Mouse (Mus musculus): ENCODE measurements around the gene Dlx3.
A peak's percentile ranks its signal among the peaks of the same experiment; 100 is the strongest.

The Dlx3 gene

DNA sequence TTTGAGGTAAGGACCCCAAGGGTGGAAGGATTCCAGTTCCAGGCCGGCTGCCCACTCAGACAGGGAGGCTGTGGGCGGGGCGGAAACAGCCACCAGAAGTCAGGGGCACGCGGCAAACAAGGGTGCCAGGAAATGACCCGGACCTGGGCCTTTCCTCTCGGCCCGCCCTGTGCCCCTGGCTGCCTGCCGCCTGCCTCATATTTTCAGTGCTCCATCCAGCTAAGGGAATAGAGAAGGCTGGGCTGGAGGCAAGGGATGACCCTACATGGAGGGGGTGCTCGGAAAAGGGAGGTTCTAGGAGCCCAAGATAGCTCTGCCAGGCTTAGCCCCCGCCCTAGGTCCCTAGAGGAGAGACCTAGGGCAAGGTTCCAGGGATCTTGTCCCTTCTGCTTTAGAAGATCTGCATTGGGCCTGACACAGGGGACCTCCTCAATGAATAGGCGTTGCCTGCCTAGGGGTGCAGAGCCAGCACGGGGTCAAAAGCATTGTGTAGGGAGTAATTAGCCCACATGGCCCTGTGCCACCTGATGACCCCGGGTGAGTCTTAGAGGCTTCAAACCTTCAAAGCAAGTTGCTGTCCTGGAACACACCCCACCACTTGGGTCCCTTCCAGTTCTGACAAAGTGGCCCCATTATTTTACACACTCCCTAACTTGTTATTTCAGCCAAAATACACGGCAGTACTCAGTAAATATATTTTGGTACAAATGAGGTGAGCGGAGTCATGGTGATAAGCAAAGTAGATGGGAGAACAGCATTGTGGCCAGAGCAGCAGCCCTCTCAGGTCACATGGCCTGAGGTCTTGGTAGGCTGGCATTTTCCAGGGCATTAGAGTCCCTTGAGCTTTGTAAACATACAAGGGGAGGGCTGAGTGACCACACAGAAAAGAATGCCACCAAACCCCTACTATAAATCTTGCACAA, 30.8 kb upstream of the Dlx3 start:
- DNase-seq (ENCODE audit: low spot score): no peak

DNA sequence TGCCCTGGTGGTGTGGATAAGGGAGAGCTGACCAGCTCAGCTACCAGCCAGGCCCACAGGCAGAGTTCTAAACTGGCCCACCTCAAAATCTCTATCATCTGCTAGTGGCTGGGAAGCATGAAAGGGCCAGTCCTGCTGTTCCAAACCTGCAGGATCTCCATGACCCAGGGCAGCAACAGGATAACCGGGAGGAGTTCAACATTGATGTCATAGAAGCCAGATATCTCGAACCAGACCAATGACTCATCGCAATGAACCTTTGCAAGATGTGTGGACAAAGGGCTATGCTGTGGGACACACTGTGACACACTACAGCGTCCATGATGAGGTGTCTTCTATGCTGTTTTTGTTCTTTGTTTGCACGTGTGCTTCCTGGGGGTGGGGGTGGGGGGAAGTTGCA, 26.8 kb upstream of the Dlx3 start:
- DNase-seq (ENCODE audit: low spot score): no peak

DNA sequence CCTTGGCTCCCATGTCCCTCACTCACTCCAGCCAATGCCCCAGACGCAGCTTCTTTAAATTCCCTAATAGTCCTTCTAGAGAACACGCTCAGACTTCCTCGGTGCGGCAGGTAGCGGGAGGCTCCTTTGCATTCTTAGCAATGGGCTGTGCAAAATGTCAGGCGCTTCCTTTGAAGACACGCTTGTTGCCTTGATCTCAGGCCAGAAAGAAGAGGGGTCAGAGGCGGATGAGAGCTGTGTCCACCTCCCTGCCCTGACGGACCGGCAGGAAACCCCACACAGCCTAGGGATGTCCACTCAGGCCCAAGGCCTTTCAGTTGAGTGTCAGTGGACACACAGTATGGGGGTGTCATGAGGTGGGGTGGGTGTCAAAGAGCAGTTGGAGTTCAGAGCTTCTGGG, 24.3 kb upstream of the Dlx3 start:
- DNase-seq (ENCODE audit: low spot score): no peak

DNA sequence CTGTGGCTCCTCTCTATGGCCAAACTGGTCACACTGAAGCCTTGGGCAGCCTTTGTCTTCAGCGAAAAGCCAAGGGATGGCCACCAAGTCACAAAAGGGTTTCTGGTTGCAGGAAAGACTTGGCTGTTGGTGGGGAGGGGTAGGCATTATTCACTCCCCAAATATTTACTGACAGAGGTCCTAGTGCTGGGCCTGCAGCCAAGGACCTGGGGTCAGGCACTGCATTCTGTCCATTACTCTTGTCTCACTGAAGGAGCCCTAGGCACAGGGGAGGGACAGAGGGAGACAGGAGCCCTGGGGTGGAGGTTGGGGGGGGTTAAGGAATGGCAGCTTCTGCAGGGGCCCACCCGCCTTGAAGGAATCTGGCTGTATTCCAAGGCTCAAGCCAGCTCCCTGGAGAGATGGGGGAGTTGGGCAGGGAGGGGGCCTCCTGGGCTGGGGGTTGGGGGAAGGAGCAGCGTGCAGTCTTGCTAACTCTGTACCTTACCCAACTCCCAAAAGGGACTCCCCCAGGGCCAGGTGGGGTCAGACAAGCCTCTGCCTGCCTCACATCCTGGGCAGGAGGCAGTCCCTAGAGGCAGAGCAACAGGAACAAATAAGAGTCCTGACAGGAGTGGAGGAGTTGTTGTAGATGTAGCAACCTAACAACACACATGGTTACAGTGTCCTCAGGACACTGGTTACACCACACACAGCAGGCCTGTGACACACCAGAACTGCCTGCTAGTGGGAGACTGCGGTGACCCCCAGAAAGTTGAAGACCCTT, 23.1 kb upstream of the Dlx3 start:
- no peak for DNase-seq (ENCODE audit: low spot score)

DNA sequence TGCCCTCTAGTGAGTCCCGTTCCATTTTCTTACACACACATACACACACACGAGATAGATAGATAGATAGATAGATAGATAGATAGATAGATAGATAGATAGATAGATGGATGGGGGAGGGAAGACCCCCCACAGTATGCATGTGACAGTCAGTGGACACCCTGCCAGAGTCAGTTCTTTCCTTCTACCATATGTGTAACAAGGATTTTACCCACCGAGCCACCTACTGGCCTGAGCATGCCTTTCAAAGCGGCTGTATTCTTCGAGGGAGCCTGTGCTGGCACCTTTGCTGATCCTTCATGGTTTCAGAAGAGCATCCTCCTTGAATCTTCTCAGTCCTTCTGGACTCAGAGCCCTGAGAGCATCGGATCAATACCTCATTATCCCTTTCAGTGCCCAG, 22.0 kb upstream of the Dlx3 start:
- DNase-seq (ENCODE audit: low spot score): no peak

DNA sequence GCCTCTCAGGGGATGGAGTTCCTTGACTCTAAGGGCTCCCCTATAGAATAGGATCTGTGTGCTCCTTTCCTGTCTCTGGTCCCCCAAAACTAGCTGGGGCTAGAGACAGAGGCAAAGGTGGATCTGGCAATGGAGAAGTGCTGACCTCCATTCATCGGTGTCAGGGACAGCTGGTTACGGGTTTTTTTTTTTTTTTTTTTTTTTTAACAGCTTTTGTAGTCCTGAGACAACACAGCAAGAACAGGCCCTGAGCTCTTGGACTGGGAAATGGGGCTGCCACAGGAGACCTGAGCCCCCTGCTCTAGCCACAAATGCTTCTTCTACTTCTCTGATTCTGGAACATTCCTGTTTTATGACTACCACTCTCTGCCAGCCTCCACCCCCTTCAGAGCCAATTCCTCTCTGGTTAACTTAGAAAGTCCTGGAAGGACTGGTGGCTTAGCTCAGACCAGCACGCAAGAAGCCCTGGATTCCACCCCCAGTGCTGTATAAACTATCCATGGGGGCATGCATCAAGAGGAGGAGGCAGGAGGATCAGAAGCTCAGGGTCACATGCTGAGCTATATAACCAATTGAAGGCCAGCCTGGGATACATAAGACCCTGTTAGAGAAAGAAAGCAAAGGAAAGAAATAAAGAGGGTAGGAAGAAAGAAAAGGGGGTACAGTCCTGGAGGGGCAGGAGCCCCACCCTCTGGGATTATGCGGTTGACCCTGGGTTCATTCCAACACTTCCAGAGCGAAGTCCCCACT, 21.4 kb upstream of the Dlx3 start:
- DNase-seq (ENCODE audit: low spot score): no peak

DNA sequence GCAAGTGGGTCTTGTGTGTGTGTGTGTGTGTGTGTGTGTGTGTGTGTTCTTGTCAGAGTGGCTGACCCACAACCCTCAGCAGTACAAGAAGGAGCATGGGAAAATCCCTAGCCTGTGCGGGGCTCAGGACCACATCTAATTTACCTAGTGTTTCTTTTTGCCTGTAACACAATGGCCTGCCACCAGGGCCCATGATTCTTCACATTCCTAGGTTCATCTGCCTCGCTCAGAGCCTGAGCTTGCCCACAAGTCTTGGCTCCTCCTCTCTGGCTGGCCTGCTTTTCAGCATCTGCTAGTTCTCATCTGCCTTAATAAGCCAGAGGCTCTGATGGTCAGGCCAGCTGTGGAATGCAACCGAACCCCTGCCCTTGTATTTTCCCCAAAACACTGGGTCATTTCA, 19.5 kb upstream of the Dlx3 start:
- peak; percentile 57 for DNase-seq (ENCODE audit: low spot score)

DNA sequence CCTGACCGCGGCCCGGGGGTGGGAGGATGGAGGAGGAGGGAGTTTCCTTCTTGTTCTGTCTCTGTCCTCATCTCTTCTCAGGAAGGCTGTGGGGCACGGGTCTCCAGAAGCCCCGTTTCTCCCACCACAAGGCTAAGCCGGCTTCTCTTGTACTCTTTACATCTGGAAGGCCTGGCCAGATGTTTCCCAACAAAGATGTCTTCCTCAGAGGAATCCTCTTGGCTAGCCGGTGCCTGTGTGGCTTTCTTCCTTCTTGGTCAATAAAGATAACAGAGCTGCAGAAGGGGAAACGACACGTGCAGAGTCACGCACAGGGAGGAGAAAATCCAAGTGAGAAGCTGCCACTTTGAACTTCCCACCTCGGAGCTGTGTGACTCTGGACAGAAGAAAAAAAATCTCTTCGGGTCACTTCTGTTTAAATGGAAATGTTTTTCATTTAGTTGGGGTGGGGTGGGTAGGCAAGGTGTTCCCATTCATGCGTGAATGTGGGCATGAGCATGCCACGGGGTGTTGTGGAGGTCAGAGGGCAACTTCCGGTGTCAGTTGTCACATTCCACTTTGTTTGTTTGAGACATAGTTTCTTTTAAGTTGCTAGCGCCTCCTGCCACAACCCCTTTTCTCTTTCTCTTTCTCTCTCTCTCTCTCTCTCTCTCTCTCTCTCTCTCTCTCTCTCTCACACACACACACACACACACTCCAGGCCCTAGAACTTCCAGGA, 18.7 kb upstream of the Dlx3 start:
- DNase-seq (ENCODE audit: low spot score): no peak

DNA sequence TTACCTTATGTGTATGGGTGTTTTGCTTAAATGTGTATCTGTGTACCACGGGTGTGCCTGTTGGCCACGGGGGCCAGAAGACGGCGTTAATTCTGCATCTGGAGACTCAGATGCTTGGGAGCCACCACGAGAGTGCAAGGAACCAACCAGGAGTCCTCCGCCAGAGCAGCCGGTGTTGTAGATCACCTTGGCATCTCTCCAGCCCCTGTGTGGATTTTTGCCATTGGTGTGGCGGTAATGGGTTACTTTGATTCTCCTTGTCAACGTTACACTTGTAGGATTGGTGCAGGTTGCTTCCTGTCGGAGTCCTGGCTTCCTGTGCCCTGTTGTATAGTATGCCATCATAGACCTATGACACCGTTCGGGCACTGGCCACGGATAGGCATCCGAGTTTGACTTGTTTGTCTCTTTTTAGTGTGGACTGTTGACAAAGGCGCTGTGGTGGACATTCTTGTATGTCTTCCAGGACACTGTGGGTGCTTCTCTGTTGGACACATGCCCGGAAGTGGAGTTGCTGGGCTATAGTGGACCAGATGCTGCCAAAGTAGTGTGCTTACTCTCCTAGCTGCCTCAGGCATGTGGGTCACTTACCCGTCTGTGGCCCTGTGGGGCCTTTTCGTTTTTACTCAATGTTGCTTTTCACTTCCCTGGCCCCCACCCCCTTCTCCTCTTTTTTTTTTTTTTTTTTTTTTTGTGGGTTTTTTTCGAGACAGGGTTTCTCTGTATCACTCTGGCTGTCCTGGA, 17.6 kb upstream of the Dlx3 start:
- DNase-seq (ENCODE audit: low spot score): no peak

DNA sequence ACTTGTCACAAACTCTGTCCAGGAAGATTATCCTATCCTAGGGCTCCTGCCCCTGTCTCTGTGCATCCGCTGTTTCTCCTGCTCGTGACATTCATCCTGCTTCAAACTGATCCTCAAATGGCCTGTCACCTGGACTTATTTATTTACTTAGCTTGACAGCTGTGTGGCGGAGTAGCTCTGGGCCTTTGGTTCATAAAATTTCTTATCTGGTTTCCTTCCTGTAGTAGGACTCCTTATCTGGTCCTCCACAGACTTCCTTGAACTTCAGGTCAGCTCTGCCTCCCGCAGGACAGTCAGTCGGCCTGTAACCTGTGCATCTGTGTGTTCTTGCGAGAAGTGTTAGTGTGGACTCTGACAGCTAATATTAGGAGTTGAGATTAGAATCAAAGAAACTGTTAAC, 15.7 kb upstream of the Dlx3 start:
- no peak for DNase-seq (ENCODE audit: low spot score)

DNA sequence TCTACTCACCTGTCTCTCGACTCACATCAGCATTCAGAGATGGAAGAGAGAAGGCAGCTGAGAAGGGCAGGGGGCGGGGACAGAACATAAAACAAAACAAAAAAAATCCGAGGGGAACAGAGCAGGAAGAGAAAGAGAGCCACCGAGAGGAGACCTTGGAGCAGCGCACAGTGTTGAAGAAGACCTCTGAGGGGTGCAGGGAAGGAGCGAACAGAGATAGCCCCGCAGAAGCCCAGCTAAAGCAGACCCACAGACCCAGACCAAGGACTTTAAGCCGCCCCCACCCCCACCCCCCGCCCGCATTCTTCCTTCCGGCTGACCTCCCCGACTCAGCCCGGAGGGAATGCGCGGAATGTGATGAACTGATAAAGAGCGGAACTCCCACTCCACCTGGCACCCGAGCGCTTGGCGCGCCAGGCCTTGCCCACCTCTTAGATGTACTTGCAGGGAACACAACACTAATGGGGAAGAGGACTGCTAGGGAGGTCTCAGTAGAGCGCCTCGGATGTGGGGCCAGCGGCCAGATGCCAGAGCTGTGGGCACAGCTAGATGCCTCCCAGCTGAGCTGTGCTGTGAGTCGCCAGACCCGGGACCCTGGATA, 14.5 kb upstream of the Dlx3 start:
- peak; percentile 57 for DNase-seq (ENCODE audit: low spot score)

DNA sequence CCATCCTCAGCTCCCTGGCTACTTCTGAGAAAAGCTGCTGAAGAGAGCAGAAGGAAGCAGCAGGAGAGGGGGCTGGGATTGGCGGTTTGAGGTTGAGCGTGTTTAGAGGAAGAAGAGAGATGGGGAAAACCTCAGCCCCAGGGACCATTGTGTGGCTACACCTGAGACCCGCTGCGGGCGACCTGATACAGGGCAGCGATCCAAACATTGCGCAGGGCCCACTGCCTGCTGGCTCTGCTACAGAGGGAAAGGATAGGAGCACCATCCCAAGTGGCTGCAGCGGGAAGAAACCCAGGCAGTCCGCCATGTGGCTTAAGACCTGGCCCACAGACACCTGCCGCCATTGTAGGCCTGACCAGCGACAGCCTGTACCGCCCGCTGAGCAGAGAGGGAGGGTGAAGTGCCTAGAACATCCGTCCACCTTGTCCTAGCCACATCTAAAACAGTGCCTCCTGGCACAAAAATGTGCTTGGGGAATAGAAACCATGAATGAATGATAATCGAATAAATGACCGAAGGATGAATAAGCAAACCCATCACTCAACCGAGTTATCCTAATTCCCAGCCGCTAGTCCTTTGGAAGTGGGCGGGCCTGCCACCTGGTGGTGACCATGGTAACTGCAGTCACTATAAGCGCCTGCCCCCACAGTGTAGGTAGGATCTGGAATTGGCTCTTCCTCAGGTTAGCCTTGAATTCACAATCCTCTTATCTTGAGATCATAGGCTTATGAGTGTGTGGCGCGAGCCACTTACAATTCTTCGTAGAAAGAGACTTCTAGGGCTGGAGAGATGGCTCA, 13.3 kb upstream of the Dlx3 start:
- DNase-seq (ENCODE audit: low spot score): peak; percentile 88

DNA sequence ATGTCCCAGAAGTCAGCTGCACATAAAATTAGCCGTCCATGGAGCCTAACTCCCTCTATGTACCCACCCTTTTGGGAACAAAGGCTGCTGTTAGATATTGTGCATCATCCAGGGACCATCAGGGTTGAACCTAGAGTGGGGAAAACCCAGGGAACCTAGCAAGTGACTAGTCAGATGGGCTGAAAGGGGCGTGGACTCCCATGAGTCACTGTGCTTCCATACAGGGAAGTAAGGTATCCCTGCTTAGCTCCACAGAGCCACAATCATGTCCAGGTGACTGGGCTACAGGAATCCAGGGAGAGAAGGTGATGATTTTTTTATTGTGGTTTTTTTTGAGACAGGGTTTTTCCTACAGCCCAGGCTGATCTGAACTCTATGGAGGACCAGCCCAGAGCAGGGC, 10.9 kb upstream of the Dlx3 start:
- DNase-seq (ENCODE audit: low spot score): no peak

DNA sequence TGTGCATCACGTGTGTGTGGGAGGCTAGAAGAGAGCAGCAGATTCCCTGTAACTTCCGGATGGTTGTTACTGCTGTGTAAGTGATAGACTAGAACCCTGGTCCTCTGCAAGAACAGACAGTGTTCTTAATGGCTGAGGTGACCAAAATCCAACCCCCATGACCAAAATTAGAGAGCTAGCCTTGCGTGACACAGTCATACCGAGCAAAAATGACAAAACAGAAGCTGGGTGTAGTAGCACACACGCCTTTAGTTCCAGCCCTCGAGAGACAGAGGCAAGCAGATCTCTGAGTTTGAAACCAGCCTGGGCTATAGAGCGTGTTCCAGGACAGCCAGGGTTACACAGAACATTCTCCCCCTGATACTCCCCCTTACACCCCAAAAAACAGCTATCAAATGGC, 9.8 kb upstream of the Dlx3 start:
- DNase-seq (ENCODE audit: low spot score): no peak

DNA sequence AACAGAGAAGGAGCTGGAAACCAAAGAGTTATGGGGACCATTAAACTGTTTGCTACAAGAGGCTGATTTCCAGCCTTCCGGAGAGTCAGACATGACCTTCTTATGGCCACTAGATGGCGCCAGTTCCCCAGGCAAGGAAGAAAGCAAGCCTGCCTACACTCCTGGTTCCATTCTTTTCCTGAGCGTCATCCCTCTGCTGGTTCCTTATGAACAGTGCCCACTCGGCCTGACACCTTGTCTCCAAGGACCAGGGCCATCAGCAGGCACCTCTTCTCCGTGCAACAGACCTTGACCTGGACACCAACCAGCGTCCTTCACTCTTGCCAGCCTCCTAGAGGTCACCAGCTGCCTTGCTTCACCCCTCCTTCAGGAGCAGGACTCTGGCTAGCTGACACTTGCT, 2.9 kb upstream of the Dlx3 start:
- peak; percentile 91 for DNase-seq (ENCODE audit: low spot score)

DNA sequence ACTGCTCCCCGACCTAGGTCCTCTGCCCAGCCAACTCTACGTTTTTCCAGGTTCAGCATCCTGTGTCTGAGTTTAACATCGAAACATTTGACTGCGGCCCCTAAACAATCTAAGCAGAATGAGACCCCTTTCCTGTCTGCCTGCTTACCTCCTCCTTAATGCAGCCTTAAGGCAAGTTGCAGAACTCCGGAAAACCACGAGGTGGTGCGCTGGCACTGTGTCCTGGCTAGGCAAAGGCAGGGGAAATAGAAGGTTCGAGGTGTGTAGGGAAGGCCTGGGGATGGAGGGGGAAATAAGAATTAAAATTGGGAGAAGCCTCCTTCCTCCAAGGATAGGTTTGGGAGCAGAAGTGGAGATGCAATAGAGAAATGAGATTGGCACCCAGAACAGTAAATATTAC, 1.4 kb upstream of the Dlx3 start:
- peak; percentile 88 for DNase-seq (ENCODE audit: low spot score)

DNA sequence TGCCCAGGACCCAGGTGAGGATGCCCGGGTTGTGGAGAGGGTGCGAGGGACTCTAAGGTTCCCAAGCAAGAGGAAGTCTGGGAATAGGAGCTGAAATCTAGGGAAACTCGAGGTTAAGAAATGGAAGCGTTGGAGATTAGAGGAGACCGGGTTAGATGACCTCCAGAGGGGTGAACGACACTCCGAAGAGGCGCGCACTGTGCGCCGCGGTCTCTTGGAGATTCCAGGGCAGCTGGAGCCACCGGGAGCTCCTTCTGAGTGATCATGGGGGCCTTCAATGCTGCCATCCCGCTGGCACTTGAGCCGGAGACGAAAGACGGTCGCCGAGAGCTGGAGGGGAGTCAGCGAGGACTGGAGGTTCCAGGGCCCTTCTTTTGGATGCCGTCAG, 708 bp downstream of the Dlx3 start:
- no peak for DNase-seq (ENCODE audit: low spot score)

DNA sequence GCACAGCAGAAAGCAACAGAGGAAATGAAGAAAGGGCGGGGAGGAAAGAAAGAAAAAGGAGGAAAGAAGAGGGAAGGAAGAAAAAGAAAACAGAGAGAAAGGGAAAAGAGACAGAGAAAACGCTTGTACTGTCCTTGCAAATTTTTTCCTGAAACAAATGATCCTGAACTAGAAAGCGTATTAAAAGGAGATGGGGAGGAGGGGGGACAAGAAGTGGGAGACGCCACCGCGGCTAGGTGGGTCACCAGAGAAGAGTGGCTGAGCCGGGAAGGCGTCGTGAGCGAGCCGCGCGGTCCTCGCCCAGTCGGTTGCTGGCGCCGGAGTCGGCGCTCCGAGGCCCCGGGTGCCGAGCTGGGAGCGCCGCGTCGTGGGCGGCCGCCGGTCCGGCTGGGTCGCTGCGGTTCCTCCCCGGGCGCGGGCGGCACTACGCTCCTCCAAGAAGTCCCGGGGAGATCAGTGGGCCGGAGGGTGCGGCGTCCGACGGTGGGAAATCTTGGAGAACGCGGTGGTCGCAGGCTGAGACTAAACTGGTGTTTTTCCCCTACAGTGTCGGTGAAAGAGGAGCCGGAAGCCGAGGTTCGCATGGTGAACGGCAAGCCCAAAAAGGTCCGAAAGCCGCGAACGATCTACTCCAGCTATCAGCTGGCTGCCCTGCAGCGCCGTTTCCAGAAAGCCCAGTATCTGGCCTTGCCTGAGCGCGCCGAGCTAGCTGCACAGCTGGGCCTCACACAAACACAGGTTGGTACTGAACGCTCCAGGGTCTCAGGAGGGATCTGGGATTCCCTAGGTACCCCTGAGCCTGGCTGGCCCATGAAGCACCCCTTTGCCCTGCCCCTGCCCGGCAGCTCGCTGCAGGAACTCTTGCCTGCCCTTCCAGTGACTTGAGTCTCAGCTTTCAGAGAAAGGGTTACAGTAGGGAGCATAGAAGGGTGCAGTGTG, 1.5 kb downstream of the Dlx3 start:
- DNase-seq (ENCODE audit: low spot score): peak; percentile 54

DNA sequence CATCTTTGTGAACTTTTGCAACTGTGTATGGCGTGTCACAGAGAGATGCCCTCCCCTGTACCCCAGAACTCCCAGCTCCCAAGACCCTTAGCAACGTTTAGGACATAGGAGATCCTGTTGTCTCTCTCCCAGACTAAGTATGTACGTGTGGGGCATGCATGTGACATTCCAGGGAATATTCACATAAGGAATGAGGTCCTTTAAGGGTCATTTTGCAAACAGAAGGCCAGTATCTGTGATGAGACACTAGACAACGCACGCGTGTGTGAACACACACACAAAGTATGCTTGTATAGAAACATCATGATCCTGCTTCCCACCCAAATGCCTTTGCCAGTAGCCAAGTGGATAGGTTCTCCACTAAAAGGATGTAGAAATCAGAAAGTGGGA, 2.2 kb downstream of the Dlx3 start:
- DNase-seq (ENCODE audit: low spot score): no peak
